Mouse (Mus musculus): ENCODE data around the gene Rad1. TPM values are rescaled to one million over a fixed set of nuclear protein-coding genes. Genes with fewer than 3 reads are reported as not detected.
"Not testable (repeated sequence)": the region's sequence is repeated elsewhere in the genome, so short reads cannot be mapped to it uniquely, and the experiment has no call there.

The Rad1 gene
- total RNA-seq (2015): 25.7 and 33.6 TPM in 2 replicates
- 16.7 and 17.8 TPM in 2 replicates for total RNA-seq (2017)

- peak; percentile 97 for ATAC-seq (replicated peaks; ENCODE audit: poor library complexity)
Observed at GRCm38 (mm10) chr15:10485484-10486364, at the start of gene Rad1, which contains the start of gene Brix1. Gene Rad1 (plus strand): TSS chr15:10486018. Gene Brix1 (minus strand): TSS chr15:10485947.

- ATAC-seq (replicated peaks; ENCODE audit: poor library complexity): peak; percentile 55
Observed at GRCm38 (mm10) chr15:10436893-10437292, 48.9 kb upstream of the Rad1 start.

DNA sequence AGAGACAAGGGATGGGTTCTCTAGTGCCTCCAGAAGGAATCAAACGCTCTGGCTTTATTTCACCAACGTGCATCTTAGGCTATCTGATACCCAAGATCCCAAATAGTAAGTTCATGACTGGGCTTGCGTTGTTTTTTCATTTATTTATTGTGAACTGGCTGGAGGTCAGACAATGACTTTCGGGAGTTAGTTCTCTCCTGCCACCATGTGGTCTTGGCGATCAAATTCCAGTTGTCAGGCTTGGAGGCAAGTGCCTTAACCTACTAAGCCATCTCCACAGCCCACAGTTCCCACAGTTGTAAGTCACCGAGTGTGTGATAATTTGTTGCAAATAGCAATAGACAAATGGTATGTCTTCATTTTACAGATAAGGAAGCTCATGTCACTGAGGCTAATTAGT lies 45.9 kb upstream of the Rad1 start:
- no peak for ATAC-seq (replicated peaks; ENCODE audit: poor library complexity)

DNA sequence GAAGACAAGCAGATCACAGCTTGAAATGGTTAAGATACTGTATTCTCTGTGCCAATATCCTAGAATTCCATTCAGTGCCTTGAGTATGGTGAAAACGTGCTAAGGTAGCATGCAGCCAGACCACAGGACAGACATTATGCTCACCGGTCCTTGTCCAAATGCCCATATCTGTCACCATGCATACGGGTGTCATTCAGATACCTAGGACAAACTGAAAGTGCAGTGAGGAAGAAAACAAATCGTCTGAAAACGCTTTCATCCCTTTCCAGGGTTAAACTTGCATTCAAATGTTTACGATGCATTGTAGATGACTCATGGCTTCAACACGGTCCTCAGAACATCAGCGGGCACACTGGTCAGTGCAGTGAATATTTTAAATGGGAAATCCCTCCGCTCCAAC lies 44.3 kb upstream of the Rad1 start:
- no peak for ATAC-seq (replicated peaks; ENCODE audit: poor library complexity)

- no peak for ATAC-seq (replicated peaks; ENCODE audit: poor library complexity)
Observed at GRCm38 (mm10) chr15:10442275-10442674, 43.5 kb upstream of the Rad1 start.

DNA sequence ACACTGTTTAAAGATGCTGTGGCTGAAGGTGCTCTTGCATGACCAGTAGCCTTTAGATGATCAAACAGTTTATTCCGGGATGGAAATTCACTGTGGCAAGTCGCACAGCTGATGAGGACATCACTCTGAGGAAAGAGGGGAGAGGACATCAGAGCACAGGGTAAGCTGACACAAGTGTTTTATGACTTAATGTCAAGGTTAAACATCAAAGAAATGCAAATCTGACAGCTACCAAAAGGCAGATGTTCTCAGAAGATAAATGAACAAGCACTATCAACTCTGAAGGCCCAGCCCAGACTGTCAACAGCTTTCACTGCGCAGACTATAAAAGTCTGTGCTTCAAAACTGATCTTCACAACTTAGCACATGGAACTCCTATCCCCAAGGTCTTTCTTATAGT lies 38.7 kb upstream of the Rad1 start:
- no peak for ATAC-seq (replicated peaks; ENCODE audit: poor library complexity)

- no peak for ATAC-seq (replicated peaks; ENCODE audit: poor library complexity)
Observed at GRCm38 (mm10) chr15:10460986-10461385, 24.8 kb upstream of the Rad1 start.

DNA sequence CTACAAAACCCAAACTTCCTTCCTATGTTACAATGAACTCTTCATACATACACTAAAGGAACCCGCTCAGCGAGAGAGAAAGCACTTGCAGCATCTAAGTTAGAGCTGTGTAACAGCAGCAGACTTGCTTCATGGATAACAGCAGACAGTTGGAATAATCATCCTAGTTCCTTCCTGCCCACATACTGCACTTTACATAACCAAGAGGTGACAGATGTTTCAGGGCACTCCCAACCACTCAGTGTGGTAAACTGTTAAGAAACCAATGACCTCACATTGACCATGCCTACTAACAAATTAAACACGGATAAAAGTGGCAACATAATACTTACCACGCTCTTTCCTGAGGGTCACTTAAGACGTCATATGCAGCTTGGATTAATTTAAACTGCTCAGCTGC lies 22.3 kb upstream of the Rad1 start:
- peak; percentile 92 for ATAC-seq (replicated peaks; ENCODE audit: poor library complexity)

GRCm38 (mm10) chr15:10464678-10465077 lies 21.1 kb upstream of the Rad1 start:
- ATAC-seq (replicated peaks; ENCODE audit: poor library complexity): 0 out of 2 replicates have a peak, but pooled peaks have one; percentile 36

DNA sequence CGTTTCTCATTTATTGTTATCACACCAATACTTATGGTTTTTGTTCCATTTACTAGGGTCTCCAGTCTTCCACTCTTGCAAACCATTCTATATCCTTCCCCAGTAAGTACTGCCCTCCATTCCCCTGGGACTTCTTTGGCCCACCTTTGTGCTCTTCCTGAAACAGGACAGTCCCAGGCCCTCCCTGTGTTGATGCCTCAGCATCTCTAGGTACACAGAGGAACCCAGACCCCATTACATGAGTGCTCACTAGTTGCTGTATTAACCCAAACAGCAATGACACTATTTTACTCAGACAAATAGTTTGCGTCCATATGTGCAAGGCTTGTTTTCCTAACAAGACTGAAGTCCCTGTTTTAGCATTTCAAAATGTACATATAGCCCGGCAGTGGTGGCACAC lies 17.1 kb upstream of the Rad1 start:
- no peak for ATAC-seq (replicated peaks; ENCODE audit: poor library complexity)

- ATAC-seq (replicated peaks; ENCODE audit: poor library complexity): peak; percentile 5; the same call in 1 of the 2 replicates
Observed at GRCm38 (mm10) chr15:10469641-10470150, 16.1 kb upstream of the Rad1 start.

DNA sequence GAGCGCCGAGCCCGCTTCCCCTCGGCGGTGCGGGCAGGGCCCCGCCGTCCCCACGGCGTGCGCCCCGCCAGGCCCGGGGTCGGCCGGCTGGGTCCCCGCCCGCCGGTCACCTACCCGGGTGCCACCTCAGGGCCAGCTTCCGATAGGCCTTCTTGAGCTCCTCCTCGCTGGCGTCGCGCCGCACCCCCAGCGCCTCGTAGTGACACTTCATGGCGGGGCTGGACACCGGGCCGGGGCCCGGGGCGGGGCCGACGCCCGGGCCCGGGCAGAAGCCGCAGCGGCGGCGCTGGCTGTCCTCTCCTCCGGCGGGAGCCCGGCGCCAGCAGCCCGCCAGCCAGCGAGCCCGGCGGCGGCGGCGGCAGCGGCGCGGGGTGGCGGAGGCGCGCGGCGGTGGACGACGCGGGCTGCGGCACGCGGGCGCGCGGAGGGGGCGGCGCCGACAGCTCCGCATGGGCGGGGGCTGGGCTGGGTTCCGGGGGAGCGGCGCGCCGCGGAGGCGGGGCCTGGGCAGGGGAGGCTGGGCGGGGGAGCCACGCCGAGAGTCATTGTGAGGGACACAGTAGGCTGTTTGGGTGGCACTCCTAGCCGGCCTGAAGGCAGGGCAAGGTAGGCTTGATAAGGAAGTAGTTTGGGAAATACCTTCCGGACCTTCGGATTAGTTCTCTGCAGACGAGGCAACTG lies 15.5 kb upstream of the Rad1 start, which contains the start of gene Dnajc21:
Gene Dnajc21, minus strand, starts transcription at position 366 of the 681 bp plus-strand sequence.
- peak; percentile 90 for ATAC-seq (replicated peaks; ENCODE audit: poor library complexity)

- no peak for ATAC-seq (replicated peaks; ENCODE audit: poor library complexity)
Observed at GRCm38 (mm10) chr15:10470941-10471340, 14.9 kb upstream of the Rad1 start.

DNA sequence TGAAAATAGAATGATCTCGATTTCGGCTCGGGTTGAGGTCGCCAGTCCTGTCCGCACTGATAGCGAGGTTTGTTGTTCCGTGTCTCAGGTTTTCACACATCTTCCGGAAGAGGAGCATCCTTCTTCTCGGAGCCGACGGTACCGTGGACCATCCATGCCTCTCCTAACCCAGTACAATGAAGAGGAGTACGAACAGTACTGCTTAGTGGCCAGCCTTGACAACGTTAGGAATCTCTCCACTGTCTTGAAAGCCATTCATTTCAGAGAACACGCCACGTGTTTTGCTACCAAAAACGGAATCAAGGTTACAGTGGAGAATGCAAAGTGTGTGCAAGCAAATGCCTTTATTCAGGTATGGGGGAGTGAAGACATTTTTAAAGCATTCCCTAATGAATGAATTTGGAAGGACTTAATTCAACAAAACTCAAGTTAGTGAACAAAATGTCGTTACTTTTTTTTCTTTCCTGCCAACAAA lies 584 bp downstream of the Rad1 start:
- peak; percentile 18 for ATAC-seq (replicated peaks; ENCODE audit: poor library complexity)

GRCm38 (mm10) chr15:10487246-10487645 lies 1.4 kb downstream of the Rad1 start:
- no peak for ATAC-seq (replicated peaks; ENCODE audit: poor library complexity)

DNA sequence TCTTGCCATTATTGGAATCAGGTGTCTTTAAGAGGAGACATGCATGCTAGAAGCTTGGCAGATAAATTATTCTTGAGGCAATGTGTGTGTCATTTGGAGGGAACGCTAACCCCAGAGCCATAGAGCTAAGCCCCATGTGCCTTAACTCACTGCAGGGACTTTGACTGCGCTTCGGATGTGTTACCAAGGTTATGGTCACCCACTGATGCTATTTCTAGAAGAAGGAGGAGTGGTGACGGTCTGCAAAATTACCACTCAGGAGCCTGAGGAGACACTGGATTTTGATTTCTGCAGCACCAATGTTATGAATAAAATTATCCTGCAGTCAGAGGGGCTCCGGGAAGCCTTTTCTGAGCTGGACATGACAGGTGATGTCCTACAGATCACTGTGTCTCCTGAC lies 4.3 kb downstream of the Rad1 start:
- no peak for ATAC-seq (replicated peaks; ENCODE audit: poor library complexity)

DNA sequence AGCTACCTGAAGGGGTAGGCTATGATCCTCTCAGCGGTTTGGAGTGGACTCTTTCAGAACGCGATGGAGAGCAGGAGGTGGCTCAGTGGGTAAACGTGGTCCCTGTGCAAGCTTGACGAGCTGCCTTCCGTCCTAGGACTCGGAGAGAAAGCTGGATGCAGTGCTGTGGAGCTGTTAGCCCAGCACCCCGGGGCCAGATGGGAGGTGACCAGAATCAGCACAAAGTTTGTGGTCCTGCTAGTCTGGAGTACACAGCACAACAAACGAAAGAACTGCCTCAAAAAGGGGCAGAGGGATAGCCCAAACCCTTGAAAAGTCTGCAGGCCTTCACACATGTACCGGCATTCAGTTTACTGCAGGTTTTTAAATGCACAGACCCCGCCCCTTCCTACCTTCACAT lies 10.1 kb downstream of the Rad1 start:
- no peak for ATAC-seq (replicated peaks; ENCODE audit: poor library complexity)

- ATAC-seq (replicated peaks; ENCODE audit: poor library complexity): not testable (repeated sequence)
Observed at GRCm38 (mm10) chr15:10496696-10497095, 10.9 kb downstream of the Rad1 start.

GRCm38 (mm10) chr15:10499593-10499992 lies 13.8 kb downstream of the Rad1 start:
- 0 out of 2 replicates have a peak, but pooled peaks have one; percentile 17 for ATAC-seq (replicated peaks; ENCODE audit: poor library complexity)

- ATAC-seq (replicated peaks; ENCODE audit: poor library complexity): peak; percentile 73
Observed at GRCm38 (mm10) chr15:10500035-10500434, 14.2 kb downstream of the Rad1 start.
